Mouse (Mus musculus) liver, postnatal 0 days (tissue): ENCODE data around the gene Akap2.

ENCODE experiments used
- CTCF ChIP-seq: sonication (generic); IDR thresholded peaks from 2 replicates; pipeline ENCODE4 v1.5.1; 2016; ENCODE audit warnings: antibody characterized with exemption, low read depth
- EP300 ChIP-seq: IDR thresholded peaks from 2 replicates; pipeline ENCODE4 v1.6.1; 2016; ENCODE audit warnings: antibody characterized with exemption, low read depth, mild to moderate bottlenecking

- TF ChIP-seq CTCF: no peak
- no peak for TF ChIP-seq EP300
These were observed 116.7 kb downstream of the Akap2 start for GRCm38 (mm10) chr4:57834141-57834540.
